8 mouse cellular contexts compared by ENCODE assay signal in genomic region chr1:133745078-133745495, GRCm38 (mm10). TPM values are rescaled to one million over a fixed set of nuclear protein-coding genes. Genes with fewer than 3 reads are reported as not detected.
DNase-seq lines count a peak whose midpoint lies in the region; ATAC-seq lines count a peak whose summit lies in the region.

No protein-coding gene starts in this region.

- peak overlapping the region; percentile 79 for H3K27ac ChIP-seq in heart, embryonic 10.5 days
- H3K27ac ChIP-seq in limb, embryonic 13.5 days = peak overlapping the region; percentile 96
- H3K27ac ChIP-seq in kidney, embryonic 14.5 days (ENCODE audit: low read depth, low read length) = no peak overlapping the region

- H3K4me3 ChIP-seq in heart, embryonic 10.5 days = no peak overlapping the region
- no peak overlapping the region for H3K4me3 ChIP-seq in limb, embryonic 13.5 days
- no peak overlapping the region for H3K4me3 ChIP-seq in kidney, embryonic 14.5 days (ENCODE audit: low read length)

- H3K9ac ChIP-seq in limb, embryonic 13.5 days = peak overlapping the region; percentile 10
- no peak overlapping the region for H3K9ac ChIP-seq in kidney, embryonic 14.5 days (ENCODE audit: low read depth, low read length)

- WGBS in heart, embryonic 10.5 days = 40% methylated on average over 9 of the region's 9 CpGs
- WGBS in limb, embryonic 13.5 days = 40% methylated on average over 9 of the region's 9 CpGs
- 59% methylated on average over 9 of the region's 9 CpGs for WGBS in kidney, embryonic 14.5 days

- peak overlapping the region; percentile 41 for H3K4me2 ChIP-seq in limb, embryonic 13.5 days (replicated peaks)
- H3K4me2 ChIP-seq in kidney, embryonic 14.5 days (replicated peaks; ENCODE audit: low read depth, low read length) = no peak overlapping the region

- peaks cover 4% of the 10 kb centered on the region; the same call in 1 of the 2 replicates for H3K36me3 ChIP-seq in heart, embryonic 10.5 days
- H3K36me3 ChIP-seq in limb, embryonic 13.5 days = no peaks in the 10 kb centered on the region
- no peaks in the 10 kb centered on the region for H3K36me3 ChIP-seq in kidney, embryonic 14.5 days (ENCODE audit: control insufficient read depth, insufficient read depth, low read length)

- no peak for DNase-seq in heart, embryonic 10.5 days (ENCODE audit: low spot score)
- DNase-seq in heart, adult 11 months = no peak
- DNase-seq in urinary bladder, postnatal 14 days (ENCODE audit: low spot score) = peak; percentile 18
- DNase-seq in urinary bladder, adult 18-20 months (ENCODE audit: low spot score in 2 of 2) = no peak
- no peak for DNase-seq in adipocyte (ENCODE audit: low spot score)
- DNase-seq in Muller cell, postnatal 12 days (ENCODE audit: inconsistent ontology term) = no peak

- peak; percentile 66 for ATAC-seq in limb, embryonic 13.5 days (ENCODE audit: low FRiP score, low read depth)
- ATAC-seq in kidney, embryonic 14.5 days (ENCODE audit: low FRiP score, low TSS enrichment) = no peak

- H3K27me3 ChIP-seq in heart, embryonic 10.5 days (ENCODE audit: insufficient read depth, poor library complexity, severe bottlenecking) = peaks cover 6% of the 10 kb centered on the region; the same call in 1 of the 2 replicates
- peaks cover 27% of the 10 kb centered on the region for H3K27me3 ChIP-seq in limb, embryonic 13.5 days
- H3K27me3 ChIP-seq in kidney, embryonic 14.5 days (ENCODE audit: control insufficient read depth, insufficient read depth, low read length) = 0 out of 2 replicates have a peak, but pooled peaks cover 4% of the 10 kb centered on the region

- no peaks in the 10 kb centered on the region for H3K9me3 ChIP-seq in heart, embryonic 10.5 days
- no peaks in the 10 kb centered on the region for H3K9me3 ChIP-seq in limb, embryonic 13.5 days
- H3K9me3 ChIP-seq in kidney, embryonic 14.5 days (ENCODE audit: control insufficient read depth, low read length) = no peaks in the 10 kb centered on the region

- H3K4me1 ChIP-seq in heart, embryonic 10.5 days = peaks cover 60% of the 10 kb centered on the region
- peaks cover 78% of the 10 kb centered on the region for H3K4me1 ChIP-seq in limb, embryonic 13.5 days
- H3K4me1 ChIP-seq in kidney, embryonic 14.5 days (ENCODE audit: control insufficient read depth, insufficient read depth, low read length) = peaks cover 20% of the 10 kb centered on the region

RNA-seq across cellular contexts. Expression of gene Lax1, which starts 55.2 kb away (rescaled TPM):
- 0.26 and 0.53 TPM in 2 replicates for polyA plus RNA-seq in heart, embryonic 10.5 days (2016; fragmentation: Nextera tagmentation; extraction: Ambion mirVana)
- polyA plus RNA-seq in limb, embryonic 13.5 days (2015; fragmentation: Nextera tagmentation; extraction: Ambion mirVana) = 0.79 and 1.1 TPM in 2 replicates
- 0.34 and 0.73 TPM in 2 replicates for polyA plus RNA-seq in kidney, embryonic 14.5 days (2014; fragmentation: Nextera tagmentation; extraction: Ambion mirVana)

RNA-seq across cellular contexts. Expression of gene Atp2b4, which starts 55.8 kb away (rescaled TPM):
- polyA plus RNA-seq in heart, embryonic 10.5 days (2016; fragmentation: Nextera tagmentation; extraction: Ambion mirVana) = 15.2 and 26.4 TPM in 2 replicates
- 11.7 and 15.3 TPM in 2 replicates for polyA plus RNA-seq in limb, embryonic 13.5 days (2015; fragmentation: Nextera tagmentation; extraction: Ambion mirVana)
- 5.2 and 9.6 TPM in 2 replicates for polyA plus RNA-seq in kidney, embryonic 14.5 days (2014; fragmentation: Nextera tagmentation; extraction: Ambion mirVana)
